8 mouse cellular contexts compared by ENCODE assay signal in genomic region chr13:25115971-25116370, GRCm38 (mm10).
A peak's percentile ranks its signal among the peaks of the same experiment; 100 is the strongest.
DNase-seq lines count a peak whose midpoint lies in the region; ATAC-seq and TF ChIP-seq lines count a peak whose summit lies in the region.

No protein-coding gene starts in this region.

- H3K4me2 ChIP-seq in forebrain, embryonic 15.5 days (replicated peaks), result peak overlapping the region; percentile 54
- H3K4me2 ChIP-seq in intestine, embryonic 15.5 days (replicated peaks), result peak overlapping the region; percentile 78
- peak overlapping the region; percentile 60 for H3K4me2 ChIP-seq in liver, embryonic 12.5 days

- in situ Hi-C loops in ES-E14 (cut with MboI; ENCODE audit: low sequenced_read_pairs in 2 of 2, unreplicated experiment in 2 of 2), result no loop called here

- peaks cover 2% of the 10 kb centered on the region in 2 experiments; a peak in 2 of 4 replicates for H3K4me1 ChIP-seq in ES-E14 (ENCODE audit: control insufficient read depth in 2 of 2, insufficient read depth in 2 of 2, low read length in 2 of 2, poor library complexity in 1 of 2)
- peaks cover 13% of the 10 kb centered on the region for H3K4me1 ChIP-seq in forebrain, embryonic 15.5 days
- H3K4me1 ChIP-seq in intestine, embryonic 15.5 days (replicated peaks), result no peaks in the 10 kb centered on the region
- peaks cover 3% of the 10 kb centered on the region; the same call in 1 of the 2 replicates for H3K4me1 ChIP-seq in liver, embryonic 12.5 days

- no peaks in the 10 kb centered on the region for H3K36me3 ChIP-seq in ES-E14 (ENCODE audit: control insufficient read depth, insufficient read depth, low read length, poor library complexity, severe bottlenecking)
- H3K36me3 ChIP-seq in forebrain, embryonic 15.5 days, result no peaks in the 10 kb centered on the region
- H3K36me3 ChIP-seq in intestine, embryonic 15.5 days, result no peaks in the 10 kb centered on the region
- H3K36me3 ChIP-seq in liver, embryonic 12.5 days, result no peaks in the 10 kb centered on the region

- peak overlapping the region in 1 of 2 experiments; percentile 19; a peak in 2 of 4 replicates for H3K4me3 ChIP-seq in ES-E14 (ENCODE audit: insufficient read depth in 1 of 2, low read depth in 1 of 2, low read length in 2 of 2, poor library complexity in 1 of 2, severe bottlenecking in 1 of 2)
- H3K4me3 ChIP-seq in forebrain, embryonic 15.5 days, result peak overlapping the region; percentile 41
- H3K4me3 ChIP-seq in intestine, embryonic 15.5 days (replicated peaks), result peak overlapping the region; percentile 41
- peak overlapping the region; percentile 35 for H3K4me3 ChIP-seq in liver, embryonic 12.5 days

- ATAC-seq in forebrain, embryonic 15.5 days (replicated peaks), result peak; percentile 55
- peak; percentile 76 for ATAC-seq in intestine, embryonic 15.5 days
- no peak for ATAC-seq in liver, embryonic 12.5 days

- H3K27ac ChIP-seq in ES-E14 (ENCODE audit: insufficient read depth, low read depth, low read length, poor library complexity, severe bottlenecking), result no peak overlapping the region
- H3K27ac ChIP-seq in forebrain, embryonic 15.5 days (replicated peaks), result peak overlapping the region; percentile 78
- H3K27ac ChIP-seq in intestine, embryonic 15.5 days, result no peak overlapping the region
- no peak overlapping the region for H3K27ac ChIP-seq in liver, embryonic 12.5 days

- no peak overlapping the region for H3K9ac ChIP-seq in ES-E14 (ENCODE audit: insufficient read depth, low read depth, low read length, poor library complexity, severe bottlenecking)
- peak overlapping the region; percentile 38 for H3K9ac ChIP-seq in forebrain, embryonic 15.5 days (replicated peaks)
- H3K9ac ChIP-seq in intestine, embryonic 15.5 days, result peak overlapping the region; percentile 31; the same call in 1 of the 2 replicates
- no peak overlapping the region for H3K9ac ChIP-seq in liver, embryonic 12.5 days

- no peaks in the 10 kb centered on the region for H3K27me3 ChIP-seq in forebrain, embryonic 15.5 days
- H3K27me3 ChIP-seq in intestine, embryonic 15.5 days (replicated peaks), result no peaks in the 10 kb centered on the region
- H3K27me3 ChIP-seq in liver, embryonic 12.5 days (replicated peaks), result 0 out of 2 replicates have a peak, but pooled peaks cover 3% of the 10 kb centered on the region

- peak; percentile 42 to 50 for DNase-seq in B cell, adult 2 months
- DNase-seq in ES-E14 (ENCODE audit: low read depth, low spot score), result peak; percentile 22
- DNase-seq in cerebellum, adult 11 months, result peak; percentile 21
- peak; percentile 61 for DNase-seq in naive thymus-derived CD4-positive, alpha-beta T cell, adult 2 months (ENCODE audit: low read depth)
- DNase-seq in spleen, adult 12 weeks (ENCODE audit: low spot score), result no peak

- WGBS in forebrain, embryonic 15.5 days, result 2% methylated on average over 11 of the region's 11 CpGs
- WGBS in intestine, embryonic 15.5 days, result 2% methylated on average over 11 of the region's 11 CpGs
- 3% methylated on average over 11 of the region's 11 CpGs for WGBS in liver, embryonic 12.5 days (ENCODE audit: insufficient replicate concordance)

- no peaks in the 10 kb centered on the region for H3K9me3 ChIP-seq in ES-E14 (ENCODE audit: control insufficient read depth, insufficient read depth, low read depth, low read length)
- H3K9me3 ChIP-seq in forebrain, embryonic 15.5 days, result no peaks in the 10 kb centered on the region
- no peaks in the 10 kb centered on the region for H3K9me3 ChIP-seq in intestine, embryonic 15.5 days
- no peaks in the 10 kb centered on the region for H3K9me3 ChIP-seq in liver, embryonic 12.5 days (replicated peaks)

TF ChIP-seq in ES-E14, 5 proteins besides CTCF, POLR2A, EP300 and RAD21:
- TF ChIP-seq ZC3H11A (IDR thresholded peaks at IDR 0.05; ENCODE audit: borderline replicate concordance, low read depth, low read length) (peak; percentile 83), HCFC1 (IDR thresholded peaks at IDR 0.05; ENCODE audit: borderline replicate concordance, insufficient read depth, low read length) (no peak)

Comparison
In these comparisons a context has a peak if more than half of its experiments do, and no peak if none do; other contexts are left out.
1. H3K9ac ChIP-seq: peak in forebrain, embryonic 15.5 days (single experiment) and intestine, embryonic 15.5 days (single experiment); none in ES-E14 (single experiment) and liver, embryonic 12.5 days (single experiment).
2. Peak in every context shown above with its lines, with median percentiles within 50 percentile points of each other: H3K4me2 ChIP-seq.